Mouse (Mus musculus) kidney, adult 2 months (tissue): Measurements from ENCODE around the gene Ntrk1.

ENCODE experiments used
- CTCF ChIP-seq: fragments of 200-500 bp; conservative IDR thresholded peaks from 2 replicates; pipeline ENCODE4 v1.5.1; 2011; ENCODE audit warnings: low read depth, mild to moderate bottlenecking, control low read depth, low read length, moderate library complexity, mixed read lengths; ENCODE audit not compliant: insufficient read depth, insufficient read length
- POLR2A ChIP-seq: fragments of 200-500 bp; IDR thresholded peaks from one replicate; pipeline ENCODE4 v1.6.1; 2011; ENCODE audit warnings: low read depth, low read length, control low read depth

GRCm38 (mm10) chr3:87816166-87816565 lies 21.2 kb upstream of the Ntrk1 start:
- TF ChIP-seq CTCF (no peak), POLR2A (no peak)
